Mouse (Mus musculus) frontal cortex, adult 2 months (tissue): ENCODE data around the gene Olfr1412. TPM values are rescaled to one million over a fixed set of nuclear protein-coding genes. Genes with fewer than 3 reads are reported as not detected.

Experiments
- DNase-seq, 2 experiments: peaks; one replicate each; pipeline ENCODE4 v3.0.0; 2022; ENCODE audit warnings: low spot score in 1 of 2; ENCODE audit errors: extremely low spot score in 1 of 2
- polyA plus RNA-seq: library from polyadenylated mRNA; depleted of rRNA; stranded (reverse); fragments of >200 nt; gene quantifications from 2 replicates; pipeline ENCODE4 v1.2.3, GENCODE M21; 2012; rRNA removed

Olfr1412 gene
- polyA plus RNA-seq: not detected in 2 replicates

DNA sequence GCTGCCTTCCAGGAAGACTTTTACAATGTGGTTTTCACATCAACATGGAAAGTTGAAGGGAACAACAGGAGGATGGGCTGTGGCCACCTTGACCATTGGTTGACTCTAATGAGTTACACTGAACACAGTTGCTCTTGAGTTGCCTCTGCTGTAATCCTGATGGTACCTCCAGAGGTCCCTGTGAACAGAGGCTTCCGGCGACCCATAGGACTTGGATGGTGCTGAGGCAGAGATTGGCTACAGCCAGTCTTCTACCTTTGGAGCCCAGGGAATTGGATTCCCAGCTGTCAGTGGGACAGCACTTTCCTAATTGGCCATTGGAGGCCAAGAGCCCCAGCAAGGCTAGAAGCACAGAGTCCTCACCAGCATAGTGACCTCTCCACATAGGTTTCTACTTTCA is at the start of gene Olfr1412:
Gene Olfr1412, plus strand, starts transcription at position 301 of the 400 bp plus-strand sequence.
- no peak for DNase-seq

DNA sequence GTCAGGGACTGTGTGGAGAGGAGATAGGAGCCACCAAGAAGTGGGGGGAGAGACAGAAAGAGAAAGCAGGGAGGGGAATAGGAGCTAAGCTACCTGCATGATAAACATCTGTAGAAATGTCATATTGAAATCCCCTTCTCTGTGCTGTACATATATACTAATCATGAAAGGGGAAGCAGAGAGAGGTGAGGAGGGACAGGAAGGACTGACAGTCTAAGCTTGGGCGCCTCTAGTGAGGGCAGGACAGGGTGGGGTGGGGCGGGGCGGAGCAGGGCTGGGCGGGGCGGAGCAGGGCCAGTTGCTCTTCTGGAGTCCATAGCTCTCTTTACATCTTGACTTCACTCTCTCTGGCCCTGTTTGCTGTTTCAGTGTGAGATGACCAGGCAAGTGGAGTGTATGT is 48.6 kb upstream of the Olfr1412 start:
- DNase-seq: no peak

DNA sequence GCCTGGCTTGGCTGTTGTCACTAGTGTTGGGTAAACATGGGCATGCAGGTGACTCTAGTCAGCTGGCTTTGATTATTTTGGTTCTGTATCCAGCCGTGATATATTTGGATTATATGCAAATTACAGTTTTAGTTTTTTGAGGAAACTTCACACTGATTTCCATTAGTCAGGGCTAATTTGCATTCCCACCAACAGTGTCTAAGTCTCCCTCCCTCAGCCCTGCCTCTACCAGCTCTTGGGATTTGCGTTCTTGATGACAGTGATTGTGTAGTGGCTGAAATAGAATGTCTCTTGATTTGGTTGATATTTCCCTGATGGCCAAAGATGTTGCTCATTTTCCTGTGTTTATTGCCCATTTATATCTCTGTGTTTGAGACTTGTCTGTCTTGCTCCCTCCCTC is 46.5 kb upstream of the Olfr1412 start:
- DNase-seq: peak in 1 of 2 experiments; percentile 23

DNA sequence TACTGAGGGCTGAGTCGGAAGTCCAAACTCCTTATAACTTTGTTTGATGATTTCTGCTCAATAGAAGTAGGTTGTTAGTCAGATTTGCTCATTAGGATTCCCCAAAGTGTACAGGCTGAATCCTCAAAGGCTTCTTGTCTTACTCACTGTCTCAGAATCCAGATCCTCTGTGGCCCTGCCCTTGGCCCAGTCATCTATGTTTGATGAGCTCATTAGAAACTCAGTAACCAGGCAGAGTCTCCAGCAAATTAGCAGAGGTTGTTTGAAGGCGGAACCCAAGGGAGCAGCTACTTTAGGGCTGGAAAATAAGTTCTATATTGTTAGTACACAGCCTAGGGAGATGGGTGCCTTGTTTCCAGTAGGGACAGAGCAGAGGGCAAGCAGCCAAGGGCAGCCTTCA is 39.6 kb upstream of the Olfr1412 start:
- DNase-seq: no peak

DNA sequence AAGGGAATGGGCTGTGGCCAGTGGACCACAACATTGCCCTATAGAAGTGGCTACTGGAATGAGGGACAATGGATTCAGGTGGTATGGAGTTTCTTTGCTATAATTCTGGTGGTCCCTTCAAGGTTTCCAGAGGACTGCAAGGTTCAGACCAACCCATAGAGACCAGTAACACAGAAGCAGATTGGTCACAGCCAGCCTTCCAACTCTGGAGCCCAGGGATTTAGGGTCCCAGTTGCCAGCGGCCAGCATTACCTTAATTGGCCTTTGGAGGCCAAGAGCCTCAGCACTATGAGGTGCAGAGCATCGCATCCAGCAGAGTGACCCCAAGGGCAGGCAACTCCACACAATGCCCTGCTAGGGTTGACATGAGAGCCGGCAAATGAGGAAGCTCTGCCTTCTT is 14.6 kb upstream of the Olfr1412 start, which contains the start of gene Olfr1413:
Gene Olfr1413, plus strand, starts transcription at position 301 of the 400 bp plus-strand sequence.
- no peak for DNase-seq

DNA sequence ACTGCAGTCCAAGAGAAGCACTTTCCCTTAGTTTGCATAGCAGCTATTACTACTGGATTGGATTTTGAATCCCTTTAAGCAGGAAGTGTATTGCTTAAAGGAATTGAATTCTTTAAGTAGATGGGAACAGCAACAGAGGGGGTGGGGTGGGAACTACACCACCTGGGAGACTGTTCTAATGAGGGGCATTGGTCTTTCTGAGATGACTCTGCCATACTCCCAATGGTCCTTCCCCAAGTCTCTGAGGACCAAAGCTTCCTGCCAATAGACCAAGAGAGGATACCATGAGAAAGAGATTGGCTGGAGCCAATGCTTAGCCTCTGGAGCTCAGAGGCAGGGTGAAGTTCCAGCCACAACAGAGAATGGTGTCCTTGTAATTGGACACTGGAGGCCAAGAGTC is 8.5 kb downstream of the Olfr1412 start, which contains the start of gene Olfr1411:
Gene Olfr1411, plus strand, starts transcription at position 301 of the 400 bp plus-strand sequence.
- no peak for DNase-seq

DNA sequence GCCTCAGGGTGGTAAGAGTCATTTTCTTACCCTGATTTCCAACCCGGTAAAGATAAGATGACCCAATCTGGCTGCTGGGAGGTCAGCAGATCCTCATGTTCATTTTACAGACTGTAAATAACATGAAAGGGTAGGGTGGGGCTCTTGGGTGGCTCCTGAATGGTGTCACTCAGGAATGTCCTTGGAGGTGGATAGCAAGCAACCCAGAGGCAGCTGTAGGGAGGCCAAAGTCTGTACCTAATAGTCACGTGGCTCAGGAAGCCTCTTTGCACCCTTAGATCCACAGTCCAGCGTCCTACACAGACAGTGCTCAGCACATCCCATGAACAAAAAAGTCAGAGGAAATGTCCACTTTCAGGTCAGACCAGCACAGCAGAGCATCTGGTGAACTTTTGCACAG is 10.4 kb downstream of the Olfr1412 start:
- DNase-seq: no peak

DNA sequence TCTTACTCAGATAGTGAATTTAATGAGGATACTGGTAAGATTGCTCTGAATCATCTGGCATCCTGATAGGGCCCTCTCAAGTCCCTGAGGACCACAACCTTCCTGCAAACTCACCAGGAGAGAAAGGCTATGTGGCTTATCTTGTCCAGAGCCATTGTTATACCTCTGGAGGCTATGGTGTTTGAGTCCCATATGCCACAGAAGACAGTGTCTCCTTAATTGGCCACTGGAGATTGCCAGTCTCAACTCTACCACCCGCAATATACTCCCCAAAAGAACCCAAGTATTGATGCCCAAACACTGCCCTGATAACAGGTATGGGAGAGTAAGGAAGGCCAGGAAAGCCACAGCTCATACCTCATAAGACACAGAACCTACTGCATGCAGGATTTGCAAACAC is 19.9 kb downstream of the Olfr1412 start, which contains the start of gene Olfr1410:
Gene Olfr1410, plus strand, starts transcription at position 301 of the 400 bp plus-strand sequence.
- no peak for DNase-seq

DNA sequence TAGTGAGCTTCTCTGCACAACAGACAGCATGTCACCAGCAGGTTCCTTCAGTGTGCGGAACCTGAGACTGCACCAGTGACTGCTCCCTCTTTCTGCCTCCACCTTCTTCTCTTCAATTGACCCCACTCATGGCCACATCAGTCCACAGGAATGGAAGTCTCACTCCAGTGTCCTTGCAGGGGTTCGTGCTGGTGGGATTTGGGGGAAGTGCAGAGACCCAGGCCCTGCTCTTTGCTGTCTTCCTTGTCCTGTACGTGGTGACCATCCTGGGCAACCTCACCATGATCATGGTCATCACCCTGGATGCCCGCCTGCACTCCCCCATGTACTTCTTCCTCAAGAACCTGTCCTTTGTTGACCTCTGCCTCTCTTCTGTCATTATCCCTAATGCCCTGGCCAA is 22.1 kb downstream of the Olfr1412 start:
- DNase-seq: no peak

DNA sequence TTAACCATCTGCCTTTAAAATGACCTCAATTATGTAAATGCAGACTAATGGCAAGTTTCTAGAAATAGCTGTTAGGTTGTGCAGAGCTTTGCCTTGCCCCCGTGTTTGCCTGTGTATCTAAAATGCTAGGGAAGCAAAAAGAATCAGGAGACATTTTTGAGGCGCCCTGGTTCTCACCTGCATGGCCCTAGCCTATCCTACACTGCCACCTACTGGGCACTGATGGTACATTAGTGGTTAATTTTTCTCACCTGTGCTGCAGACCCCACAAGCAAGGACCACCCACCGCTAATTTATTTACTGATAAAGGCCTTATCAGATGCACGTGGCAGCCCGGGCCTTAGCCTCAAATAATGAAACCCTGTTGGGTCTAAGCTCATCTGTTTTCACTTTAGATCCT is 25.4 kb downstream of the Olfr1412 start:
- DNase-seq: peak; percentile 14 to 83

DNA sequence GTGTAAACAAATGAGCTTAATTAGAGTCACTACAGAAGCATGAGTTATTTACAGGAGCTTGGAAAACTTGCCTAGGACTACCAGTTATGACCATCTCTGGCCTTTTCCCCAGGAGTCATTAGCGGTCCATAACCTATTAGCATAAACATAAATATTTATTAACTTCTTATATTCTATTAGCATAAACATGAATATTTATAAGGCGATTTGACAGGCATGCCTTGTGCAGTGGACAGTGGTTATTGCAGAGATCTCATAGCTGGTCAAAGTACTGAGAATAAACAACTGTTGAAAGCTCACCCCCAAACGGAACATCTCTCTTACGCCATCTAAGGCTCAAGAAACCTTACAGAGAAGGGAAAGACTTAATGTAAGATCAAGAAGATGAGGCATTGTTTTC is 27.6 kb downstream of the Olfr1412 start:
- no peak for DNase-seq

DNA sequence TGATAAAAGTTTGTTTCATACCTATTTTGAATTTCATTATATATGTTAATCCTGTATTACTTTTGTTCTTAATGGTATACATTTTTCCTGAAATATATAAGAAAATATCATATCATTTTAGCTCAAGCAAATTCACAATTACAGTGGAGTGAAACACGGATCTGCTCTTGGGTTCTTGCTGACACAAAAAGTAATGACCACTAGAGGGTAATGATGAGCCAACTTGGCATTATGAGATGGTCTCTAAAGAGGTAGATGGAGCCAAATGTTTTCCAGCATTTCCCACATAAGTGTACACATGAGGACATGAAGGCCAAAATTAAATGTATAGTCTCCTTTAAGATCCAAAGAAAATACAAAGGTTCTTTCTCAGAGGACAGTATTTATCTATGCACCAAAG is 28.9 kb downstream of the Olfr1412 start:
- peak in 1 of 2 experiments; percentile 70 for DNase-seq

DNA sequence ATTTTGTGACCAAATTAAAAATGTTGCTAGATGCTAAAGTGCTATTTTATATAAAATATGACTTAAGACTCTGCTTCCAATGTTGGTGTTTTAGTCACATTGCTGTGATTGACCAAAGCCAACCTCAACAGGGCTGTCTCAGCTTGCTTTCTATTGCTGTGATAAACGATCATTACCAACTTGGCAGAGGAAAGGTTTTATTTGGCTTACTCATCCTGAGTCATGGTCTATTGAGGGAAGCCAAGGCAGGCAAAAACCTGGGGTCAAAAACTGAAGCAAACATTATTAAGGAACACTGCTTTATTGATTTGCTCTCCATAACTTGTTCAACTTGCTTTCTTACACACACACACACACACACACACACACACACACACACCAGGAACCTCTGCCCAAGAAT is 30.5 kb downstream of the Olfr1412 start:
- no peak for DNase-seq

DNA sequence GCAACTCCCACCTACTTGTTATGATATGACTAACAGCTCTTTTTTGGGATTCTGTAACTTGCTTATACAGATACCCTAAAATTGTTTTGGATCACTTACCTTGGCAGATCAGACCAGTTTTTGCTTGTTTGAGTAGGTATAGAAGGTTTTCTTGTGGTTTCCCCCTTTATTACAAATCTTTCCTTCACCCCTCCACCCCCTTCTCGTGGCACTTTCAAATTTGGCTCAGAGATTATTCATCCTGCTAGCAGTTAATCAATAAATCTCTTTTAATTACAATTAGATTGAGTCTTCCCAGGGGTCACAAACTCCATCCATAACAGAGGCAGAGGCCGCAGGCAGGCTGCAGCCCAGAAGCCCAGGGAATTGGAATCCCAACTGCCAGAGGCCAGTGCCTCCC is 31.9 kb downstream of the Olfr1412 start, which contains the start of gene Olfr12:
Gene Olfr12, plus strand, starts transcription at position 301 of the 400 bp plus-strand sequence.
- no peak for DNase-seq

DNA sequence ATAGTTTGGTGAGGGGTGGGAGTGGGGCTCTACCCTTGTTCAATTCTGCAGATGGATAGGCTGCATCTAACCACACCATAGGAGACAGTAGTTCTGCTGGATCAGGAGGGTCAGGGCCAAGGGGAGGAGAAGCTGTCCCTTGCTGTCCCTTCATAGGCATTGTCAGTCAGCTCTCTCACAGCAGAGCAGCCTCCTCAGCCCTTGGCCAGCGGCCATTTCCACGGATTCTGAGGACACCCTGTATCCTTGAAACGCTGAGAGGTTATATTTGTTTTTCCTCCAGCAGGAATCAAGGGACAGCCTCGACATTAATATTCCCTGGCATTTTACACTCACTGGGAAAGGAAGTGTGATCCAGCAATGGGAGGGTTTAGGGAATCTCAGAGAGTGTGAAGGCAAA is 32.8 kb downstream of the Olfr1412 start:
- DNase-seq: no peak

DNA sequence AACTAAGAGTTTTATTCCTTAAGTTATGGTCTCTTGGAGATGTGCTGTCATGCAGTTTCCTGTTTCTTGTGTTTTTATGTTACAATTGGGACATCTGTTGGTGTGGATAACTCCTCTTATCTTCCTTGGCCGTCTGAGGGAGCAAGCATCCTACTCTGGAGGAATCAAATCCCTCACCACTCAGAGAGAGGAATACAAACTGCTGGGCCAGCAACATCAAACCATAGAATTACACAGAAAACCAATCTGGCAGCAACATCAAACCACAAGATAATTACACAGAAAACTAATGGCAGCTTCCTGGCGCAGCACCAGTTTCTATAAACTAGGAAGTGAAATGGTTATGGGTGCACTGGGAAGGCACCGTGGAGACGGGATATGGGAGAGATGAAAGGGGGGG is 42.6 kb downstream of the Olfr1412 start:
- no peak for DNase-seq

DNA sequence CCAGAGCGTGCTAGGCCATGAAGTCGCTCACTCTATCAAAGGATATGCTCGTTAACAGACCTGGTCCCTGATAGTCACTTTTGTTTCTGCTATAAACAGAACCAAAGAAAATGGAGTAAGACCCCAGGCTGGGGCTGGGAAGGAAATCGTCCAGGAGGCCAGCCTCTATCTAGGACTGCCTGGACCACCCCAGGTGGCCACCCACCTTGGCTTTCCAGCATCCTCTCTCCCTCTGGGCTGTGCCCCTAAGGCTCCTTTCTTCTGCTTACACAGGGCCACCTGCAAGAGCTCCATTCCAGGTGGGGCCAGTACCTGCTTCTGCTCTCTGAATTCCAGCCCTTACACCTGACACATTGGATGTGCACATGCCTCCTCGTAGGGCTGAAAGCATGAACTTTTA is 46.6 kb downstream of the Olfr1412 start:
- no peak for DNase-seq

DNA sequence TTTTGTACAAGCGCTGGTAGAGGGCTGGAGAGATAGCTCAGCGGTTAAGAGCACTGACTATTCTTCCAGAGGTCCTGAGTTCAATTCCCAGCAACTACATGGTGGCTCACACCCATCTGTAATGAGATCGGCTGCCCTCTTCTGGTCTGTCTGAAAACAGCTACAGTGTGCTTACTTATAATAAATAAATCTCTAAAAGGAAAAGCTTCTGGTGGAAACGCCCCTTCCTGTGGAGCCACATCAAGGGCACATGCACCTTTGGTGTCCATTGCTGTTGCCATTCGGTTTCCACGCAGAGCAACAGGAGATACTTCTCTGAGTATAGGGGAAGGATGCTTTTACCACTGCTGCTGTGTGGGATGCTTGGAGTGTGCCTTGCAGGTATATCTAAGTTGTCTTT is 47.4 kb downstream of the Olfr1412 start:
- no peak for DNase-seq

DNA sequence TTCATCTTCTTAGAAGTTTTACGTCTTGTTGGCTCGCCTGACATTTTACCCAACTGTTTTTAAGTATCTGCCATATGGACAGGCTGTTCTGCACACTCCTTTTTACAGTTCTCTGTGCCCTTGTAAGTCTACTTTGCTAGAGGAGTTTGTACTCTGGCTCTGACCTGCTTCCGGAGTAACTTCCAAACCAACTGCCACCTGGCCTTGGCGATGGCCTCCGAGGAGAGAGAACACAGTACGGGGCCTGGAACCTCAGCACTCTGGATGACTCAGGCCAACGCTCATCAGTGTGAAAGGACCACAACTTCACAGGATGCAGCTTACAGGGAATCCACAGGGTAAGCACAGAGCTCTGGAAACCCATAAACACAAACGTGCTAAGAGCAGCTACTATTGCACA is 48.1 kb downstream of the Olfr1412 start:
- no peak for DNase-seq

DNA sequence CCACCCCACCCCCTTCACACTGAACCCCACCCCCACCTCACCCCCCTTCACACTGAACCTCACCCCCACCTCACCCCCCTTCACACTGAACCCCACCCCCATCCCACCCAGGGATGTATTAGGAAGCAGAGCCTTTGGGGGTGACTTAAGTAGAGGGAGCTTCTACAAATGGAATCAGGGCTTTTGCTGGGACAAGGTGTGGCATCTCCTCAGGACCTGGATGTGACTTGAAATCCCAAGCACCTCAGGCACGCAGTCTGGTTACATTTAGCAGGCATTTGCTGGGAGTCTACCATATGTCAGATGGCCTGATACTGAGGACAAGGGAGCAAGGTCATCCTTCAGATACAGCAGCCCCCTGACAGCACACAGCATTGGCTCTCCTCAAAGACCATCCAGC is 49.0 kb downstream of the Olfr1412 start:
- no peak for DNase-seq

DNA sequence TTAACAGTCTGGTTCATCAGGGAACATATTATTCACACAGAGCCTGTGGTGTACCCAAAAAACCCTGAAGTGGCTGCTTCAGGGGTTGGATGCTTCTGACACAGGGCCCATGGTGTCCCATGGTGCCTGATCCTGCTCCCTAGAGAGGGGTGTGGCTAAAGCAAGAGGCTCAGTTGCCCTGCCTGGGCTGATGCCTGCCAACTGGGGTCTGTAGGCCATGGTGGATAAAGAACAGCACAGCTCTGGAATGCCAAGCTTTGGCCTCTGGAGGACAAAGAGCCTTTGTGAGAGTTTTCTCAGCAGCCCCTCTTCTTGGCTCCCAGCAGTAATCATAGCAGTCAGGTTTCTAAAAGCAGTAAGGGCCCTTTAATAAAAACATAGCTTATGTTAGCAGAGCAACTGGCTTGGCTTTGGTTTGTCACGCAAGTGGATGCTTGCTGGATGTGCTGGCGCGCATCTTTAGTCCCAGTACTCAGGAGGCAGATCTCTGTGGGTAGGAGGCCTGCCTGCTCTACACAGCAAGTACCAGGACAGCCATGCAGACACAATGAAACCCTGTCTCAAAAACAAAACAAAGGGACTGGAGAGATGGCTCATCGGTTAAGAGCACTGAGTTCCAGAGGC is 49.5 kb downstream of the Olfr1412 start:
- DNase-seq: no peak

DNA sequence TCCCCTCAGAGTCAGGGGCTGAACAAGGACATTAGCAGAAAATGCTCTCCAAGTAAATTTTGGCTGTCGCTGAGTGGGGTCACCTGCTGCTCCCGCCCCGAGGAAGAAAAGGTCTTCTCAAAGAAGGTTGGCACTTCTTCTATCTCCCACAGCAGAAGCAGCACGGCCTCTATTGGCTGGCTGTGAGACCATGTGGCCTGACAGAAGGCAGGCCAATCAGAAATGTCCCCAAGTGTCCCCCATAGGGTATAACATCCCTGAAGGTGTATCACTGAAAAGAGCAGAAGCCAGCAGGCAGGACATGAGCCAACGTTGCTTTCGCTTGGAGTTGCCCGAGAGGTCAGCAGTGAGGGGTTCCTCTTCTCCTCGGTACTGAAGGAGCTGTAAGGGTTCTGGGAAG is 50.4 kb downstream of the Olfr1412 start:
- DNase-seq: no peak

DNA sequence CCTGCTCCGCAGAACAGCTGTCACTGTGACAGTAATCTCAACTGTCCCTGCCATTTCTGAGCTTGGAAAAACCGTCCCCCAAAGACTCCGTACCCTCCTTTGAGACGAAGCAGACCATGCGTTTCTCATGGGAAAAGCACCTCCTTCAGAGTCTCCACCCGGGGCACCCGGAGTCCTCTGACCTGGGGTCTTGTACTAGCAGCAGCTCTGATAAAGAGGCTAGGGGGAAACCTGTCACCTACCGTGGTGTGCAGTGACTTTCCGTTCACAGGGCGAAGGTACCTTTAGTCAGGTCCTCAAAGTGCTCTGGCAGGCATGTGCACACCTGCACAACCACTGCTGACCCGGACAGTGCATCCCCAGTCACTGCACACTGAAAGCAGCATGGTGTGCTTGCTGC is 51.1 kb downstream of the Olfr1412 start:
- DNase-seq: no peak
